Mouse (Mus musculus) layer of hippocampus, adult 9-10 months (tissue): ENCODE measurements around the gene Gm20388.

Experiments used
- DNase-seq: peaks from one replicate; pipeline ENCODE4 v3.0.0; 2022; ENCODE audit warnings: low spot score

Gene Gm20388

DNA sequence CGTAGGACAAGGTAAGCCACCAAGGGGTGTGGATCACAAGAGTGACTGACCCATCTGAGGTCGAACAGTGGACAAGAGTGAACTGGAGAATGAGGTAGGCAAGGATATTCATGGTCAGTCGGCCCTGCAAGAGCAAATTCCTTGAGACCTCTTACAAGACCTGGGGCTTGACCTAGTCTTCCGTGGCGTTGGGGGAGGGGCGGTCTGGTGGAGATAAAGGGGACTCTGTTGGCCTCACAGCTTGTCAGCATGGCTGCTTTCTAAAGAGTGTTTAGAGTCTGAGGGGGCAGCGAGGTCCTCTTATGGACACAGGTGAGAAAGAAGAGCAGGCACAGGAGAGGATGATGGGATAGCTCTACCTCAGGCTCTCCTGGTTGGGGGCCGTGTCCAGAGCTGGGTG, 258.5 kb downstream of the Gm20388 start:
- DNase-seq: no peak

DNA sequence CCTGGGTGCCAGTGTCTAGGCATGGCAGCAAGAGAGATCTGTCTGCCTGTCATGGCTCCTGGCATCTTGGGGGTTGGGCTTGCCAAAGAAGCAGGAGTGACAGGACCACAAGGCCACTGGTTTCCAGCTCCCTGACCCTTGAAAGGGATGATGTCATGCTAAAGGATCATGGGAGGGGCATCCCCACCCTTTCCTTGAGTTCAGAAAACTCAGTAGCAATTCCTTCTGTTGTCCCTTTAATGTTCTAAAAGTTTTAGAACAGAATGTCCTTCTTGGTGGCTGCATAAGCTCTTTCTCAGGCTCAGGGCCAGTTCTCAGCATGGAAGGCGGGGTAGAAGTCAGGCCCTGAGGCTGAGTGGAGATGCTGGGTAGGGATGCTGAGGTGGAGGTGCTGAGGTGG, 262.6 kb downstream of the Gm20388 start:
- DNase-seq: no peak

DNA sequence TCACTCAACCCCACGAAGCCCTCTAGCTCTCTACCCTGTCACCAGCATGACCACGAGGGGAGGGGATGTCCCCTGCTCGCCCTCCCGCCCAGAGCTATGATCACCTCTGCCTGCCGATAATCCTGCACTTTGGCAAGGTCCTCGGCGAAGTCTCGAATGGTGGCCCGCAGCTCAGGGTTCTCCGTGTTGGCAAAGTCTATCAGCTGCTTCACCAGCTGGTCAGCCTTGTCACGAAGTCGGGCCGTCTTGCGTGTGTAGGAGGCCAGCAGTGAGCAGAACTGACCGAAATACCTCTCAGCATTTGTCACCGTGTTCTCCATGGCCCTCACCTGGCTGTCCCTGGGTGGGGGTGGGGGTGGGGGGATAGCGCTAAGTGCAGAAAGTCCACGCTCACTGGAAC, 264.0 kb downstream of the Gm20388 start:
- no peak for DNase-seq

DNA sequence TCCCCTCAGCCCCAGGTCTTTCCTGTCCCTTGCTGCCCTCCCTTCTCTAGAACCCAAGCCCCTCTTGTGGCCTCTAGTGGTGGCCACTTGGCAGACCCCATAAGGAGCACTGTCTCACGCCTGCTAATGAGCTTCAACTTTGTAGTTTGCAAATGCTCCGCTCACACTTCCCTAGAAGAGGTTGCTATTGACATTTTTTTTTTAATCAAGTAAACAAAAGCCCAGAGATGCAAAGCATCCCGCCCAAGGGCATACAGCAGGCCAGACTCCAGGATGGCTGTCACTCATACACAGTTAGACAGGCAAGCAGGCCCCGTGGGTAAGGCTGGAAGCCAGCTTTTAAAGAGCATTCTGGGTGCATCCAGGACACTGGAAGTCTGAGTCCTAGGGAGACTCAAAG, 266.0 kb downstream of the Gm20388 start:
- no peak for DNase-seq

DNA sequence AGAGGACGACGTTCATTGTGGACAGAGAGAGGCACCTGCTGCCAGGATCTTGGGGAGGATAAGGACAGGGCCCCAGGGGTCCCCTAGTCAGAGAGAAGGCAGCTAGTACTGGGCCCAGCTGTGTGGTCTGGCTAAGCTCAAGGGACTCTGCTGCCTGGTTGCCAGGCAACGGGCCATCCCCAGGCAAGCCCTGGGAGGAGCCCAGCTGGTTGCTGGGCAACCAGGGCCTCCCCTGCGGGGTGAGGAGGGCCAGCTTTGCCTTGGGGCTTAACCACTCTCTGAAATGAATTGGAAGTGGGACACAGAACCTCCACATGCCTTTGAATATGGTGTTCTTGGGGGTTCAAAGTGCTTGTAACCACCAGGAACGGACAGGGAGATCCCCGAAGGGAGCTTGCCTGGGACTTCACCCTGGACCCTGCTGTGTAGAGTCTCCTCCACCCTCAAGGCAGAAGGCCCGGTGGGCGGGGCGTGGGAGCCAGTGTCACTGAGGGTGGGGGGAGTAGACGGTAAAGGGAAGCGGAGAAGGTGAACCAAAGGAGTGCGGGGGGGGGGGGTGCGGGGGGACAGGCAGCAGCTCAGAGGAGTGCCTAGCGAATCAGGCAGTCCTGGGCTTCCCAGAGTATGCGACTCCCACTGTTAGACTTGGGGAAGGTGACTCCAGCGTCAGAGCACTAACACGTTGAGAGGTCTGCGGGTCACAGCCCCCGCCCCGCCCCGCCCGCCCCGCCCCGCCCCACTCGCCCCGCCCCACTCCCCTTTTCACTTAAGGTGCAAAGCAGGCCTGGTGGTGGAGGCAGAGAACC, 266.9 kb downstream of the Gm20388 start, which contains the start of gene Fam92b:
TSS of gene Fam92b (minus strand) at position 149 of the 806 bp plus-strand sequence.
- DNase-seq: no peak

DNA sequence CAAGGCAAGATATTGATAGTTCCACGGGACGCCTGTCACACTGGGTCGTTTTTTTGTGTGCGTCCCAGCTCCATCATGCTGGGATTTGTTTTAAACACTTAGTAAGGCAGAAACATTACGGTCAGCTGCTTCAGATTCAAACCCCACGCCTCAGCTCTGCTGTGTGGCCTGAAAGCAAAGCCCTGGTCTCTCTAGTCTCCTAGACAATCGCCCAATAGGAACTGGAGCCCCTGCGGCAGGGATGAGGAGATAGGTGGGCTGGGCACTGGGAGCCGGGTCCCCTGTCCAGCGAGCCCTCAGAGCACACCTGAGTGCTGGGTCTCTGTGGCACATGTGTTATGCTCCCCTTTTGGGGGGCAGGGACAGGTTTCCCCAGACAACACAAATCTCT, 267.5 kb downstream of the Gm20388 start:
- DNase-seq: no peak

DNA sequence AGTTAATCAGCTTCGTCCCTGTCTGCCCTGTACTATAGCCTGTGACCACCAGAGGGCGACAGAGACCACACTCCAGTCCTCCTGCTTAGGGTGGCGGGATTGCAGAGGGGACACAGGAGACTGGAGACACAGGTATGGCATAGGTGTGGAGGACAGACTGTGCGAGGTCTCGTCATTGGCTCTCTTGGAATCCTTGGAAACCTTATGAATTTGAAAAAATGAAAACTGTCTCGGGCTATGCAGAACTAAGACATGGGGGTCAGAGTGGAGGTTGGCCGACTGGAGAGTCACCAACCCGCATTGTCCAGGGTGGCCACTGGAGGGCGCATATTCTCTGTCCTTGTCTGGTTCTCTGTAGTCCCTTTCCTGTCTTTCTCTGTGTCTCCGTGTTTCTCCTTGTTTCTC, 268.4 kb downstream of the Gm20388 start:
- DNase-seq: peak; percentile 88

DNA sequence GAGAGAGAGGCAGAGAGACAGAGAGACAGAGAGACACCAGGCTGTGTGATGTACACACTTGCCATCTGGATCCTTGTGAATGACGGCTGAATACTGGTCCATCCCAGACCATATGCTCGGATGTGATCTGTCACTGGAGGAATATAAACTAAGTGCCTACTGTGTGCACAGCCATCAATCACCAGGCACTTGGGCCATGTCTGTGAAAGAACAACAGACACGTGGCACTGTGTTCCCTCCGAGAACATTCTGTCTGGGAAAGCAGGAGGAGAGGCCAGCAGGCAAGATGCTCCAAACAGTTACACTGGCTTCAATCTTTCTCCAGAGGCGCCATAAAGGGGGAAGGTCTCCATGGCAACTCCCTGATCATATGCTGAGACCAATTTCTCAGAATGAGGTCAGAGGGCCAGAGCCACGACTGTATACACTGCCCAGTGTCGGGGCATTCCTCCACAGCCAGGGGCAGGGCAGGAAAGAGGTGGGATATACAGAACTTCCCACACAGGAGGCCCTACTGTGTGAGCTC, 269.9 kb downstream of the Gm20388 start:
- DNase-seq: no peak

DNA sequence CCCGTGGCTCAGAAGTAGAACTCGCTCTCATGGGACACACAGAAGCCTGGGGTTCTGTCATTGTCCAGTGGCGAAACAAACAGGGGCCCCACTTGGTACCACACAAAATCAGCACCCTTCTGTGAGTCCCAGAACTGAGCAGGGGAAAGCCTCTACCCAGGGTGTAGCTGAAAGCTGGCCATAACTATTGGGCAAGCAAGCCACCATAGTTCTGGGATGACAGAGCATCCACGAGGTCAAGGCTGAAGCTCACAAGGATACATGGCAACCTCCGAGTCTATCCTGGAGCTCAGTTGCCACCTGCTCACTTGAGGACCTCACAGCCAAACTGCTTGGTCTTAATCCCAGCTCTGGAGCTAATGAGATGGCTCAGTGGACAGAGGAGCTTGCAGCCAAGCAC, 270.6 kb downstream of the Gm20388 start:
- DNase-seq: no peak

DNA sequence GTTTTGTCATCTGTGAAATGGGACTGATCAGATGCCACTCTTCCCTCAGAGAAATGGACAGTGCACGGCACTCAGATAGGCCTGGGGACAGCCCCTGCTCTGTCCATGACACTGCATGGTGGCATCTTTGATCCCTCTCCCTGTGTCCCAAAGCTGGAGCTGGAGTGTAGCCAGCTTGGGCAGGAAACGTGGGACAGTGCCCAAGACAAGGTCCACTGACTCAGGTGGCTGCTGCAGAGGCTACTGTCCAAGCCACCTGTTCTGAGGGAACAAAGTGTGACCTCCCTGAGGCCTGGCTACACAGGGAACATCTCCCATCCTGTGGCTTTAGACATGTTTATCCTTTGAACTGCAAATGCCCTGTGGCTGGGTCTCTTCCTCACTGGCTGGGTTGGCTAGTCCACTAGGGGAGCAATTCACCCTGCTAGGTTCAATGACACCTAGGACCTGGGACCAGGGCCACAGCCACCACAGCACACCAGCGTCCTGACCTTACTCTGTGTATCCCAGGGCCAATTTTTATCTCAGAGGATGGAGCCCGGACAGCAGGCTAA, 271.3 kb downstream of the Gm20388 start:
- no peak for DNase-seq

DNA sequence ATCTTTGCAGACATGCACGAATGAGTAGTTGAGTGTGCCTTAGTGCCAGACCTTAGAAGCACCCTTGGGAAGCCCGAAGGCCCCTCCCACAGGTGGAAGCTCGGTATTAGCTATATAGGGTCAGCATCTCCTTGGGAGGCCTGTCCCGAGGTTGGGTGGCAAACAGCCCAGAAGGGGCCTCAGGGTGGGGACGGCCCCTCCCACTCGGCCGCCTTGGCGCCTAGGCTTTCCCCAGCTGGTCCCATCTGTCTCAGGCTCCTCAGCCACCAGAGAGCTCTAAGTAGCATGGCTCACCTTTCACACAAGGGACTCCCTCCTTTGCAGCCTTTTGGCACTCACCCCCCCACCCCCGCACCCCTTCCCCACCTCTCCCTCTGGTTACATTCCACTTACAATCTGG, 273.7 kb downstream of the Gm20388 start:
- no peak for DNase-seq

DNA sequence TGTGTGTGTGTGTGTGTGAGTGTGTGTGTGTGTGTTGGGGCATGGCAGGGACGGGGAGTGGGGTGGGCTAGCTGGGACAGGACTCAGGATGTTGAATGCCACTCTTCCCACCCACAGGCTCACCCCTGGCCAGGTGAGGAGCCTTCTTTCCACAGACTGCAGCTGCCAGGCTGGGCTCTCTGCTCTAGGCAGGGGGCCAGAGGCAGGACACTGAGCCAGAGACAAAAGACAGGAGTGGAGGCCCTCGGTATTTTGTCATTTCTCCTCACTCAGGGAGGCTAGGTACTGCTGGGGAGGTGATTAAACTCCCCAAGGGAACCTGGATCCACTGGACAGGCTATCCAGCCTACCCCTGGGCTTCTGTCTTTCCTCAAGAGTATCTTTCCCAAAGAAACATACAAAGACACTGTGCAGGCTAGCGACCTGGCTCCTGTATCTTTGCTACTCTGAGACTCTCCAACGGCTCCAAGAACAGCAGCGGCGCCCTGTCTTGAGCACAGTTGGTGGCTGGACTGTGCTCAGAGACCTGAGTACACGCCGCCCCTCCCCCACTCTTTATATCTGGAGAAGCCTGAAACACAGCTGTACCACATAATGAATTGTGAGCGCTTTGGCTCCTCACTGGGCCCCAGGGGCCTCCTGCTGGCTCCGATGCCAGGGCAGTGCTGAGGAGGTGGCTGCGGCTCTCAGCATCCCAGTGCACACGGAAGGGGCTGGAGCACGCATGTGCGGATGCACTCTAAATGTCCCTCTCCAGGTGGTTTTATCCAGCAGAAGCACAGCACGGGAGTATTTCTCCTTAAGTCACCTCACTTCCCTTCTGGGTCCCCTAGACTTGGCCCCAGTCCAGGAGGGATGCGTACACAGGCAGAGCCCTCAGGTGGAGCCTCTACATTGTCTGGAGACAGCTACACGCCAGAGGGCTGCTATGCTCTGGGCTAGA, 274.5 kb downstream of the Gm20388 start:
- no peak for DNase-seq

DNA sequence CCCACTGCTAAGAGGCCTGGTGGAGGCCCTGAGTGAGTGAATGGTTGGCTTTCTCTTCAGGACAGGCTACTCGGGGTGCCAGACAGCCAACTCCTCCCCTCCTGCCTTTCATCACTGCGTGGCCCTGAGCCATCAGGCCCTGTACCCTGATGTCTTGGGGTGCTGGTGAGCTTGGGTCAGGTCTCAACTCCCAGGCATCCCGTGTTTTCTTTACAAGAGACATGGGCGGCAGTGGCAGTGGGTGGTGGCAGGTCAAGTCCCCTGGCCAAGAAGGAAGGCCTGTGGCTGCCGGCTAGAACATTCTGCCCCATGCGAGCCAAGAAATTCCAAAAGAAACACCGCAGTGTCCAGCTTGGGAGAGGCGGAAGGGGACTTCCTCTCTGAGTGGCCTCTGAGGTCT, 275.8 kb downstream of the Gm20388 start:
- no peak for DNase-seq

DNA sequence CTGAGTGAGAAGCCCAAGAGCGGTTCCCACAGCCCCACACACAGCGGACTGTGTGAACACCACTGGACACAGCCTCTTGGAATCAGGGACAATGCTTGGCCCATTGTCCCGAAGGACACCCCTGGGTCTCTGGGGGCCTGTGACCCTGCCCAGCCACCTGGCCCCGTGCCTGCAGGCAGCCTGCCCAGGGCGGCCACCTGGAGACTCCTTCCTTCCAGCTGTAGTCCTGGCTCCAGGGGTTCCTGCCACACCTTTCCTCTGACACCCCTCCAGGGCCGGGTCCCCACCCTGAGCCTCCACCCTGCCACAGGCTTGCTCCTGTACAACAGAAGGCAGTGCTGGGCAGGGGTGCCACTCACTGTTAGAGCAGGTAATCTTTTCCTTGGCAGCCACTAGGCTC, 277.9 kb downstream of the Gm20388 start:
- DNase-seq: no peak

DNA sequence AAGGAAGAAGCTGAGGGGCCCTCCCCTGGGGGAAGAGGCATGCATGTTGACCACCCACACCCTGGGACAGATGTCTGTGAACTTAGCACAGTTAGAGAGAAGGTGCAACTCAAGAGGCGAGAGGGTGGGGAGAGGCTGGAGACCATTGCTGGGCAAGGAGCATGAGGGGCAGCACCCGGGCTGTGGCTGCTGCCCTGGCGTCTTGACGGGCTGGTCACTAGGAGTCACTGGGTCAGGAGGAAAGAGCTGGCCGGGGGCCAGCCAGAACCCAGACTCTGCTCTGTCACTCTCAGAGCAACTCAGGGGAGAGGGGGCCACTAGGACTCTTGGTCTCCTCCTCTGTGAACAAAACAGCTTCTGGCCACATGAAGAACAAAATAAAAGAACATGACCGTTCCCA, 278.8 kb downstream of the Gm20388 start:
- DNase-seq: no peak

DNA sequence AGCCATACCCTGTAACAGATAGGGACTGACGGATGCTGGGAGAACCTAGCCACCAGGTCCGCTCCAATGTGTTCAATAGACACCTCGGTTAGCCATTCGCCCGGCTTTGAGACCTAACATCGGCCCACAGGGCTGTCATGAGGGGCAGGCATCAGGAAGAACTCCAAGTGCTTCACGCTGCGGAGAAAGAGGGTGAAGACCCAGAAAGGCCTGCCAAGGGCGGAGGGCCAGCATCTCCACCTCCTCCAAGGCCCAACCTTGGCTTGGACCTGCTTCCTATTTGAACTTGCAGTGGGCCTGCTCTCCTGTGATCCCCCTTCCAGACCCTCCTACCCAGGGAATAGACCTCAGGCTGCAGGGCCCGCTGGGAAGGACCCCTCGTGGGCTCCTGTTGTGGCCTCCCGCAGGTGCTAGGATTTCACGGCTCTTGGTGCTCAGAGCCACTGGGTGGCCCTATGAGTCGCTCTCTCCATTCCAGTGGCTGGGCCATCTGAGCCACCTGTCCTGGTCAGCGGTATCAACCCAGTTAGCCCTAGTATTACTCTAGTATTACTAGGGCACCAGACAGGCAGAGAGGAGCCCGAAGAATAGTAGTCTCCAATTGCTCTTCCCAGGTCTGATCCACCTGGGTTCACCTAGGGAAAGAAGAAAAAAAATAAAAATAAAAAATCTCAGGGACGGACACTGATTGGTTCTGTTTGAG, 279.6 kb downstream of the Gm20388 start:
- DNase-seq: no peak

DNA sequence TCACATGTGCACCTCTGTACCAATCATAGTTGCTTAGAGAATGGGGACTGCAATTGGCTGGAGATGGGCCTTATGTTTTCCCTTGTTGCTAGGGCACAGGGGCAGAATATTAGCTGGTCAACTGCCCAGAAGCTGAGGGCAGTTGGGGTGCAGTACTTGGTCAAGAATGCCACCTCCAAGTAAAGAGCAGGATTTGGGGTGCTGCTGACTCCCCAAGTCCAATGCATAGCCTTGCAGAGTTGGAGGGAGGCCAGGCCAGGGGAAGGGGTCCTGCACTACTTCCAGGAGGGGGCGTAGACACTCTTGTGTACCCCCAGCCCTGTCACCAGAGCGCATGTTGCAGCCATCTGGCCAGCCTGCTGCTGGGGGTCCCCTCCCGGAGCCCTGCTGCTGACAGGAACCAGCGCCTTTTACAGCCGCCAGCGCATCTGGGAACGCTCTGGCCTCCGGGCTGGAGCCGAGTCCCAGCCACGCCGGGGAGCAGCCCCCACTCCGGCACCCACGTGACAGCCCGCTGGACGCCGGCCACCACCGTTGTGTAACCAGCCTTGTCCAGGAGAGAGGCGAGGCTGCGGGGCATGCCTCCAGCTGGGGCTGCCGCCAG, 280.3 kb downstream of the Gm20388 start:
- peak; percentile 39 for DNase-seq

DNA sequence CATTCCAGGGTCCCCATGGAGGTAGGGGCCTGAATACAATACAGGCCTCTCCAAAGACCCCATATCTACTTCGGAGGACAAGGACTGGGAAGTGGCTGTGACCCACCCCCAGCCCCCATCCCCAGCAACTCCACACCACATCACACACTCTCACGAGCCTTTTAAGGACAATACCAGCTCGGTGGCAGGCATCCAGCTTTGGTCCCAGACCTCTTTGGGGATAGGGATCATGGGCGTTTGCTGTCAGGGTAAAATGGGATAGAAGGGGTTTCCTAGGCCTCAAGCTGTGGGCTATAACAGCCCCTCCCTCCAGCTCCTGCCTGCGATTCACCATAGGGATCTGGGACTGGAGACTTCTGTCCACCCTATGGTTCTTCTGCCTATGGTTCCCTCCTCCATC, 281.0 kb downstream of the Gm20388 start:
- no peak for DNase-seq

DNA sequence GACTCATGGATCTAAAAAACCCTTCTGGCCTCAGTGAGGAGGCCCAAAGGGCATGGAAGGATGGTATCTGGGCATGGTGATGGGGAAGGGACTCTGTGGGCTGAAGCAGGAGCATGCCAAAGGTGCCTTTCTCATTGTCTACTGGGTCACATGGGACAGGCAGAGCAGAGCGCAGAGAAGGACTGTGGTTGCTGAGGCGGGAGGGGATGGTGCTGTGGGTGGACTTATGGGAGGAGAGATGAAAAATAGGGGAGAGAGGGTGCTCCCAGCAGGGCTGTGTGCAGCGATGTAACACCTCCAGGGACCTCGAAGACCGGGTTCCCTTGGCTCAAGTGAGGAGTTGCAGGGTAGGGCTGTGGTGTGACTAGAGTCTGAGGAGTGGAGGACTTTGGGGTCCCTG, 281.5 kb downstream of the Gm20388 start:
- DNase-seq: no peak

DNA sequence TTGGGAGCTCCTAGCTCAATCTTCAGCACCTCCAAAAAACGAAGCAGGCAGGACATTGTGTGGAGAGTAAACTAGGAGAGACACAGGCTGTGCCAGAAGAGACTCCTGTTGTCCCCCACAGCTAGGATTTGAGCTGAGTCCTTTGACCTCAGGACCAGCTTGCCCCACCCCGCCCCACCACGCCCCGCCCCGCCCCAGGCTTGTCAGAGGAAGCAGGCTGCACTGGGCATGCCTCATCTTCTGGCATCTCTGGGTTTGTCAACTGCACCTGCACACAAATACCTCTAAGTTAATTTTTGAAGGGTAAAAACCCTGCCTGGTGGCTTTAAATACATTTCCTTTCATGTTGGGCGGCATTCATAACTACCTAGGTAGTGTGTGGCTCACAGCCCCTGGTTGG, 290.7 kb downstream of the Gm20388 start:
- DNase-seq: no peak

DNA sequence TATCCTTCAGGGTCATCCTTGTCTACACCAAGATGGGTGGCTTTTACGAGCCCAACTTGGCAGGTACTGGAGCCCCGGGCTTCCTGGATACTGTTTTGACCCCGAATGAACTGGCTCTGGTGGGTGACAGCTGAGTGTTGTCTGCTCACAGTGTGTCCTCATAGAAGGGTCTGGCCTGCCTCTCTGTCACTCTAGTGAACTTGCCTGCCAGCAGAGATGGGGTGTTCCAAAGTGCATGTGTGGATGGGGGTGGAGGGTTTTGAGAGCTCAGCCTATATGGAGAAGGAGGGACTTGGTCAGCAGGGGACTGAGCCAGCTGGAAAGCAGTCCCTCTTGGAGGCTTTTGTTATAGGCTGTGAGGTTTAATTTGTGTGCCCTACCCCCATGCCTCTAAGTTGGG, 291.9 kb downstream of the Gm20388 start:
- DNase-seq: no peak
